Mouse (Mus musculus) forebrain, embryonic 11.5 days (tissue): ENCODE measurements at regions not wholly inside any gene's neighbourhood (a gene's known extent, or its start where the extent isn't known, plus 50 kb on each side); places are given as distances from the start of the nearest gene placed in this dataset.

ENCODE experiments used
- ATAC-seq: fragments of 200-750 bp; cut with Nextera tagmentation; replicated peaks from 2 replicates; pipeline ENCODE4 v1.8.0; 2017; ENCODE audit warnings: moderate TSS enrichment; ENCODE audit not compliant: low FRiP score
- DNase-seq: peaks from one replicate; pipeline ENCODE4 v3.0.0-alpha.2; 2017; ENCODE audit warnings: low spot score
- H3K27ac ChIP-seq: fragments of 300-500 bp; sonication (generic); 2 replicates; pipeline ENCODE4 v1.5.1; 2014; ENCODE audit warnings: low read depth, low read length
- H3K27me3 ChIP-seq: fragments of 300-500 bp; sonication (generic); 2 replicates; pipeline ENCODE4 v1.6.1; 2014; ENCODE audit warnings: mild to moderate bottlenecking, low read length, mixed read lengths; ENCODE audit not compliant: control insufficient read depth, insufficient read depth
- H3K36me3 ChIP-seq: fragments of 300-500 bp; sonication (generic); 2 replicates; pipeline ENCODE4 v1.6.1; 2014; ENCODE audit warnings: mild to moderate bottlenecking, low read length, moderate library complexity, mixed read lengths; ENCODE audit not compliant: control insufficient read depth, insufficient read depth
- H3K4me1 ChIP-seq: fragments of 300-500 bp; sonication (generic); replicated peaks from 2 replicates; pipeline ENCODE4 v1.6.1; 2014; ENCODE audit warnings: low read length, mixed read lengths; ENCODE audit not compliant: control insufficient read depth, insufficient read depth
- H3K4me2 ChIP-seq: fragments of 300-500 bp; sonication (generic); 2 replicates; pipeline ENCODE4 v1.6.1; 2014; ENCODE audit warnings: low read depth, mild to moderate bottlenecking, low read length, moderate library complexity, mixed read lengths; ENCODE audit not compliant: severe bottlenecking
- H3K4me3 ChIP-seq: fragments of 300-500 bp; sonication (generic); 2 replicates; pipeline ENCODE4 v1.5.1; 2014; ENCODE audit warnings: low read depth, low read length
- H3K9ac ChIP-seq: fragments of 300-500 bp; sonication (generic); 2 replicates; pipeline ENCODE4 v1.6.1; 2014; ENCODE audit warnings: low read length
- H3K9me3 ChIP-seq: fragments of 300-500 bp; sonication (generic); 2 replicates; pipeline ENCODE4 v1.6.1; 2016; ENCODE audit warnings: low read length, mixed read lengths; ENCODE audit not compliant: control insufficient read depth
- WGBS: fragments of 180-500 bp; shearing (Covaris S2); extraction: QIAGEN DNeasy Blood & Tissue Kit; methylation state at CpG from one replicate; pipeline ENCODE4 v1.1.7; 2014; 5-methylcytosine and 5-hydroxymethylcytosine counted together

DNA sequence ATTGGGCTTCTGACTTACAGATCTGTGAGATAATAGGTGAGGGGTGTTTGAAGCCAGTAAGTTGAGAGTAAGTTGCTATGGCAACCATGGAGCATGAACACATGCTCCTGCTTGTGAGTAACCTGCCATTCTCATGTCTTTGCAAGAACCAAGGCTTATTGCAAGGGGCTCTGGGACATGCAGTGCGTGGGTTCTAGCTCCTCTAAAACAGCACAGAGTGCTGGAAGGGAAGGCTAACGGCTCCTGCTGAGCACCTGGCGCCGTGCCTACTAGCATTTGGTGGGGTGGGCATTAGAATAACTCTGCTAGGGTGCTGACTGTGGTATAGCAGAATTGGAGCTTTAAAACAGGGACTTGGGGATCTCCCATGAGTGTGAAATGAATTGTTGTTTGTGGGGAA lies 130.2 kb downstream of the Slc4a3 start:
- WGBS: 86% methylated on average over 4 of the region's 4 CpGs
- Histone ChIP-seq H3K4me2 (no peak overlapping the region), H3K9ac (no peak overlapping the region), H3K4me3 (no peak overlapping the region), H3K9me3 (no peaks in the 10 kb centered on the region), H3K27me3 (peaks cover 10% of the 10 kb centered on the region), H3K27ac (no peak overlapping the region), H3K36me3 (no peaks in the 10 kb centered on the region), H3K4me1 (peaks cover 3% of the 10 kb centered on the region; the same call in 1 of the 2 replicates)
- ATAC-seq (no peak), DNase-seq (no peak)

DNA sequence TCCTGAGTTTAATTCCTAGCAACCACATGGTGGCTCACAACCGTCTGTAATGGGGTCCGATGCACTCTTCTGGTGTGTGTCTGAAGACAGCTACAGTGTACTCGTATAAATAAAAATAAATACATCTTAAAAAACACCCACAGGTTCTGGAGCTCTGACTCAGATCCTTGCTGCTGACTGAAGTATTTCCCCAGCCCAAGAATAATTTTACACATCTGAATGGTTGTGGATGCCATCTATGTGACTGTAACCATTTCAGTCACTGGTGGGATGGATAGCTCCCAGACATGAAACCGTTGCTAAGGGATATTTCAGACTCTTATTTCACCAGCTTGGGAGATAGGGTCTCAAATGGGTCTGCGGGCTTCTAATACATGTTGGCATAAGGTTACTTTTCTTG lies 131.6 kb downstream of the Slc4a3 start:
- ATAC-seq: no peak

DNA sequence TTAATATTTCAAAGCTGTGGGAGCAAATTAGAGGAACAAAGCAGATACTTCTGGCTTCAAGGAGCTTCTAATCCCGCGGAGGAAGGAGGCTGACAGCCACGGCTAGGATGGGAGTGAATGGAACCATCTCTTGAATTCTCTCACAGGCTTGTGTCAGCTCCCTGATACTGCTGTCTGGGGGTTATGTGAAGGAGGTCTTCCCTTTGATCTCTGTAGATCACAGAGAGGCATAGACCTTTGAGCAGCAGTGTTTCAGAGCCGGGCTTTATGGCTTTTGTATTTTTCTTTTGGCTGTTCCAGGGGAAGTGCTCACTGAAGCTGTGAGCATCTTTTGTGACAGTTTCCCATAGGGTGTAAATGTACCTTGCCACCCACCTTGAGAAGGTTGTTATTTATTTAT lies 132.2 kb downstream of the Slc4a3 start:
- Histone ChIP-seq H3K4me1 (peaks cover 3% of the 10 kb centered on the region; the same call in 1 of the 2 replicates), H3K4me2 (no peak overlapping the region), H3K9me3 (peaks cover 6% of the 10 kb centered on the region), H3K9ac (no peak overlapping the region), H3K27ac (no peak overlapping the region), H3K4me3 (no peak overlapping the region), H3K36me3 (no peaks in the 10 kb centered on the region), H3K27me3 (no peaks in the 10 kb centered on the region)
- DNase-seq (no peak), ATAC-seq (no peak)
- 17% methylated on average over 4 of the region's 4 CpGs for WGBS

More for the DNA sequence above, 131.6 kb downstream of the Slc4a3 start:
- H3K4me1 ChIP-seq: peaks cover 3% of the 10 kb centered on the region; the same call in 1 of the 2 replicates
- no peak overlapping the region for H3K27ac ChIP-seq
- no peaks in the 10 kb centered on the region for H3K27me3 ChIP-seq
- no peak overlapping the region for H3K4me3 ChIP-seq
- H3K9me3 ChIP-seq: peaks cover 6% of the 10 kb centered on the region
- DNase-seq: no peak
- WGBS: 76% methylated on average over 5 of the region's 5 CpGs
- H3K4me2 ChIP-seq: no peak overlapping the region
- H3K9ac ChIP-seq: no peak overlapping the region
- H3K36me3 ChIP-seq: no peaks in the 10 kb centered on the region

DNA sequence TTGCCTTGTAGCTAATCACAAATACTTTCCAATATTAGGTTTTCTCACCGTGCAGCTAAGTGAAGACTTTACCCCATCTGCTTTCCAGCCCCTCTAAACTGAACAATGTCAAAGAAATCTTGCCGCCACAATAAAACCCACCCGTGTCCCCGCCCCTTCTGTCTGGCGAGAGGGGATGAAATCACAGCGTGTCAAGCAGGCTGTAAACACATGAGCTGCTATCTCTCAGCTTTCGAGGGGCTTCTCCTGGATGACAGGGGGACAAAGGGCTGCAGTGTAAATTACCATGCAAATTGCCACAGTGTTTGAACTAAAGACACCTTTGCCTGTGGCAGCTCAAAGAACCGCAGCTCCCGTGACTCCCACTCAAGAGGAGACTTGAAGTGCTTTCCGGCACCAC lies 134.3 kb downstream of the Slc4a3 start:
- no peak overlapping the region for H3K4me2 ChIP-seq
- H3K9me3 ChIP-seq: peaks cover 6% of the 10 kb centered on the region
- WGBS: 30% methylated on average over 10 of the region's 10 CpGs
- no peak overlapping the region for H3K4me3 ChIP-seq
- no peak overlapping the region for H3K9ac ChIP-seq
- H3K27me3 ChIP-seq: no peaks in the 10 kb centered on the region
- DNase-seq: no peak
- H3K27ac ChIP-seq: no peak overlapping the region
- no peaks in the 10 kb centered on the region for H3K36me3 ChIP-seq
- ATAC-seq: 0 out of 2 replicates have a peak, but pooled peaks have one; percentile 24
- peaks cover 3% of the 10 kb centered on the region; the same call in 1 of the 2 replicates for H3K4me1 ChIP-seq

DNA sequence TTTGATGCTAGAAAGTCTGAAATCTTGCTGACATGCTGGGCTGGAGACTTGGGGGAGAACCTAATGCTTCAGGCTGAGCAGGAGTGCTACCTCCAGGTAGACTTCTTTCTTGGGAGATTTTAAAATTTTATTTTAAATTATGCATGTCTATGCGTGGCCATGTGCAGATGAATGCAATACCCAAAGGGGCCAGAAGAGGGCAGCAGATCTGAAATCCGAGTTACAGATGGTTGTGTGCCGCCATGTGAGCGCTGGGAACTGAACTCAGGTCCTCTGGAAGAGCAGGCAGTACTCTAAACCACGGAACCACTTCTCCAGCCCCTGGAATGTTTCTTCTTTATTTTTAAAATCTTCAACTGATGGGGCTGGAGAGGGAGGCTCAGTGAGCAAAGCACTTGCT lies 135.8 kb downstream of the Slc4a3 start:
- Histone ChIP-seq H3K4me1 (peaks cover 3% of the 10 kb centered on the region; the same call in 1 of the 2 replicates), H3K9me3 (peaks cover 6% of the 10 kb centered on the region), H3K9ac (no peak overlapping the region), H3K27ac (no peak overlapping the region), H3K36me3 (no peaks in the 10 kb centered on the region), H3K27me3 (no peaks in the 10 kb centered on the region), H3K4me2 (no peak overlapping the region), H3K4me3 (no peak overlapping the region)
- WGBS: 92% methylated on average over 5 of the region's 5 CpGs
- ATAC-seq: no peak
- no peak for DNase-seq

DNA sequence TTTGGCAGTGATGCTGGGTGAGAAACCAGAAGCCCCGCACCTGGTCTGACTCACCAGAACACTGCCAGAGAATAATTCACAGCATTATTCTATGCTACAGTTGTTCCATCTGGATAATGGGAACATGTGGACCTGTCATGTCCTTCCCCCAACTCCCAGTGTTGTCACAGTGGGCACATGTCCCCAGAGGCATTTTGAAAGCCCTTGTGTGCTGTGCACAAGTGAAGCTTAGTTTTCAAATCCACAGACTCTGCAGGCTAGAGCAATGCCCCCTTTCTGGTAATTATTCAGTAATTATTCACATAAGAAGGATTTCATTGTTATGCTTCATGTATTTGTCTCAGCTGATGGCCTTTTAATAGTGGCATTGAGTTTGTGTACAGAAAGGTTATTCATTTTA lies 146.7 kb downstream of the Slc4a3 start:
- H3K36me3 ChIP-seq: no peaks in the 10 kb centered on the region
- no peak overlapping the region for H3K27ac ChIP-seq
- H3K4me3 ChIP-seq: no peak overlapping the region
- no peak overlapping the region for H3K4me2 ChIP-seq
- no peaks in the 10 kb centered on the region for H3K9me3 ChIP-seq
- no peak overlapping the region for H3K9ac ChIP-seq
- 72% methylated on average over 1 of the region's 1 CpGs for WGBS
- ATAC-seq (peak; percentile 75), DNase-seq (no peak)
- no peaks in the 10 kb centered on the region; the same call in 1 of the 2 replicates for H3K27me3 ChIP-seq
- 0 out of 2 replicates have a peak, but pooled peaks cover 4% of the 10 kb centered on the region for H3K4me1 ChIP-seq

DNA sequence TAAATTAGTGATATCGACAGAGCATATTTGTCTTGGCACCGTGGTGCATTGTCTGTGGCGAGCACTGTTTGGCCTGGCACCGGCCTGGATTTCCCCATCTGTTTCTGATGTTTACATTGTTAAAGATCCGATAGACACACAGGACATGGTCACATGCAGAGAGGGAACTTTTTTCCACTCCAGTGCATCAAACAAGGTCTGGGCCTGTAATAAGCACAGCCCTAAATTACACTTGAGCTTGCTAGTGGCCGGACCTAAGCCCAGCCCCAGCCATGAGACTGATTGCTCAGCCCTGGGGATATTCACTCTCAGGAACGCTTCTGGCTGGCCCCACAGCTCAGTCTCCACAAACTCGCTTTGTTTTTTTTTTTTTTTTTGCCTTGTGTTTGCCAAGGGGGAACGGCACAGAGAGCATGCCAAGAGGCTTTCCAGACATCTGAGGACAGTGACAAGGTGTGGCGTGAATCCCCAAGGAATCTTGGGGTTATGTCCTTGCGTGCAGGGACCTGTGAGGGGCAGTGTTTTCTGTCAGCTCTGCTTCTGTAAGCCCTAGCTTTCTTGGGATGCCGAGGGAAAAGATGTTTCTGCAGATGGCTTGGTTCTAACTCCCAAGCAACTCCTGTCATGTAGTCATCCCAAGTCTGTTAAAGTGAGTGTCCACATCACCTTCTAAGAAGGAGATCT lies 147.3 kb downstream of the Slc4a3 start:
- Histone ChIP-seq H3K36me3 (no peaks in the 10 kb centered on the region), H3K9me3 (no peaks in the 10 kb centered on the region), H3K27ac (no peak overlapping the region), H3K27me3 (no peaks in the 10 kb centered on the region; the same call in 1 of the 2 replicates), H3K9ac (no peak overlapping the region), H3K4me2 (no peak overlapping the region), H3K4me1 (0 out of 2 replicates have a peak, but pooled peaks cover 4% of the 10 kb centered on the region), H3K4me3 (no peak overlapping the region)
- ATAC-seq: peak; percentile 81
- no peak for DNase-seq
- WGBS: 33% methylated on average over 12 of the region's 12 CpGs

DNA sequence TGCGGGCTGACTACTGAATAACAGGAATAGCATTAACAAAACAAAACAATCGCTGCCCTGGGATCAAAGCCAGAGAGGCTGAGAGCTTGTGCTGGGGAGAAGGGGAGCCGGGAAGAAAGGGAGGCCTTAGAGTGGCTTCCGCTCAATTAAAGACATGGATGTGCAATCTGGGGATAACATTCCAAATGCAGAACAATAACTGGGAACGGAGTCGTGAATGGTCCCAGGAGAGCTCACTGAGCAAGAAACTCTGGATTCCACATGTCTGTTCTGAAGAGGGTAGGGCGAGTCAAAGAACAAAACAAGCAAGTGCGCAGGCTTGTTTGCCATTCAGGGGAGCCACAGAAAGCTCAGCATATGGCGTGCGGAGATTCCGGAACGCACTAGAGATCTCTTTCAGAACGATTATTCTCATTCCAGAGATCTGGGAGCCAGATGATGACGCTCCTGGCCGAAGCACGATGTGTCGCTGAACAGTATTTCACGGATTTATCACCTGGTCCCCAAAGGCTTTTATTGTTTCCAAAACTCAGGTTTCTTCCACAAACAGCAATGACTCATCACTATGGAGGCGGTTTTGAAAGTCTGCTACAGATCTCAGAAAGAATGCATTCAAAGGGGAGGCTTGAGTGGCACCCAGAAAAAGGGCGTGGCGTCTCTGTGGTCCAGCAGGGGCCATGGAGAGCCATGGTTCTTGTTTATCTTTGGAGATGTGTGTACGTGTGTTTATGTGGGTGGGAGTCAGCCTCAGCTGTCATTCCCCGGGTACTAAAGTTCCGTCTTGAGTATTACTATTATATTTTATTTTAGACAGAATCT lies 159.0 kb downstream of the Slc4a3 start:
- Histone ChIP-seq H3K27ac (peak overlapping the region; percentile 57), H3K4me2 (peak overlapping the region; percentile 26; the same call in 1 of the 2 replicates), H3K9ac (no peak overlapping the region; the same call in 1 of the 2 replicates), H3K9me3 (no peaks in the 10 kb centered on the region), H3K4me1 (no peaks in the 10 kb centered on the region; the same call in none of the 2 replicates), H3K4me3 (no peak overlapping the region), H3K27me3 (no peaks in the 10 kb centered on the region; the same call in 1 of the 2 replicates), H3K36me3 (no peaks in the 10 kb centered on the region)
- peak; percentile 82 for ATAC-seq
- 22% methylated on average over 24 of the region's 24 CpGs for WGBS
- DNase-seq: peak; percentile 67
